Mouse (Mus musculus) heart, postnatal 0 days (tissue): Measurements from ENCODE around the gene Gm38431. TPM values are rescaled to one million over a fixed set of nuclear protein-coding genes. Genes with fewer than 3 reads are reported as not detected.

Source experiments
- ATAC-seq: fragments of 200-750 bp; cut with Nextera tagmentation; 2 replicates; pipeline ENCODE4 v1.8.0; 2017; ENCODE audit warnings: low read depth, moderate number of reproducible peaks, moderate library complexity; ENCODE audit not compliant: insufficient read depth
- DNase-seq: peaks from one replicate; pipeline ENCODE4 v3.0.0-alpha.2; 2016; ENCODE audit warnings: low spot score
- H3K27ac ChIP-seq: fragments of 300-500 bp; sonication (generic); 2 replicates; pipeline ENCODE4 v1.5.1; 2014; ENCODE audit warnings: low read depth, mild to moderate bottlenecking
- H3K27me3 ChIP-seq: fragments of 300-500 bp; sonication (generic); 2 replicates; pipeline ENCODE4 v1.6.1; 2014; ENCODE audit warnings: low read length, mixed read lengths; ENCODE audit not compliant: control insufficient read depth, insufficient read depth
- H3K36me3 ChIP-seq: fragments of 300-500 bp; sonication (generic); replicated peaks from 2 replicates; pipeline ENCODE4 v1.6.1; 2014; ENCODE audit warnings: low read length, mixed read lengths; ENCODE audit not compliant: control insufficient read depth, insufficient read depth
- H3K4me1 ChIP-seq: fragments of 300-500 bp; sonication (generic); 2 replicates; pipeline ENCODE4 v1.6.1; 2014; ENCODE audit warnings: antibody characterized with exemption; ENCODE audit not compliant: control insufficient read depth, insufficient read depth
- H3K4me2 ChIP-seq: fragments of 300-500 bp; sonication (generic); 2 replicates; pipeline ENCODE4 v1.6.1; 2014; ENCODE audit warnings: low read depth, mild to moderate bottlenecking, low read length, moderate library complexity
- H3K4me3 ChIP-seq: fragments of 300-500 bp; sonication (generic); 2 replicates; pipeline ENCODE4 v1.5.1; 2014; ENCODE audit warnings: low read depth, low read length
- H3K9ac ChIP-seq: fragments of 300-500 bp; sonication (generic); replicated peaks from 2 replicates; pipeline ENCODE4 v1.6.1; 2014; ENCODE audit warnings: low read depth, low read length, mixed read lengths
- H3K9me3 ChIP-seq: fragments of 300-500 bp; sonication (generic); replicated peaks from 2 replicates; pipeline ENCODE4 v1.6.1; 2016; ENCODE audit warnings: low read length; ENCODE audit not compliant: control insufficient read depth
- CTCF ChIP-seq: IDR thresholded peaks from 2 replicates; pipeline ENCODE4 v1.5.1; 2016; ENCODE audit warnings: antibody characterized with exemption, control low read depth, low read depth
- EP300 ChIP-seq: IDR thresholded peaks from 2 replicates; pipeline ENCODE4 v1.6.1; 2016; ENCODE audit warnings: antibody characterized with exemption, low read depth
- WGBS: fragments of 180-500 bp; shearing (Covaris S2); extraction: QIAGEN DNeasy Blood & Tissue Kit; methylation state at CpG from one replicate; pipeline ENCODE4 v1.1.7; 2014; 5-methylcytosine and 5-hydroxymethylcytosine counted together
- polyA plus RNA-seq: library from polyadenylated mRNA; unstranded; fragments of >200 nt; fragmentation: Nextera tagmentation; extraction: Ambion mirVana; gene quantifications from 2 replicates; pipeline ENCODE4 v1.2.1, GENCODE M21; 2015
- total RNA-seq: library from RNA; depleted of rRNA; stranded (reverse); fragments of >200 nt; gene quantifications from 2 replicates; pipeline ENCODE4 v1.2.3, GENCODE M21; 2014; ENCODE audit warnings: low replicate concordance

The Gm38431 gene
- total and polyA plus RNA-seq, 2 experiments from 2014 or later: 0.34 to 1.6 TPM

DNA sequence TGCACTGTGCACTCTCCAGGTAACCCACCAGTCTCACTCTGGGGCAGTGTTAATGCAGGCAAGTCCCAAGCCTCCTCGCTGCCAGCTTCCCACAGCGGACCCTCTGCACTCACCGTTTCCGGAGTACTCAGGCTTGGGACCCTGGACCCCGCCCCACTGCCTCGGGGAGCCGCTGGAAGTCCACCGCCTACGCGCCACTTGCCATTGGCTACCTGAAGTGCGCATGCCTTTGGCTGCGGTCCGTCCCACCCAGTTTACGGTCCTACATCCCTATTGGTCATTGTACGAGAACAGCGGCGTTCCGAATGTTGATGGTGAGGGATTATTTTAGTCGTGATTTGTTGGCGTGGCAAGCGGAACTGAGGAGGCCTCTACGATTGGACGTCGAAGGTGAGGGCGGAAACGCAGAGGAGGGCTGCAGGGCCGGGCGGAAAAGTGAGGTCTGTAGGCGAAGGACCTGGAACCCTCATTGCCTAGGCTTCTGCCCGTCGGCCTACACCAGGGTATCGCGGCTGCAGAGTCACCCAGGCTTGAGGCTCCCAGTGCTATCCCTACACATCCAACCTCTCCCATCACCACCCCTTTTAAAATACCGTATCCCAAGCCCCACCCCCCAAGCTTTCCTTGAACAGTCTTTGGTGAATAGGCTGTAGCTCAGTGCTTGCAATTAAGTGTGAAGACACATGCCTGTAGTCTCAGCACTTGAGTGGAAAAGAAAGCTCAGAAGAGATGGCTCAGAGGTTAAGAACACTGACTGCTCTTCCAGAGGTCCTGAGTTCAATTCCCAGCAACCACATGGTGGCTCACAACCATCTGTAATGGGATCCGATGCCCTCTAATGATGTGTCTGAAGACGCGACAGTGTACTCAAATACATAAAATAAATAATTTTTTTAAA is 39.5 kb upstream of the Gm38431 start, which contains the start of gene Tyk2:
Gene Tyk2, minus strand, starts transcription at position 185 of the 898 bp plus-strand sequence.
- Histone ChIP-seq H3K27ac (peak within 1 kb of the TSS; percentile 66), H3K4me1 (peaks cover 17% of the 10 kb centered on the region; the same call in 1 of the 2 replicates), H3K4me3 (peak within 1 kb of the TSS; percentile 80), H3K36me3 (peaks cover 16% of the 10 kb centered on the region), H3K9ac (peak within 1 kb of the TSS; percentile 56), H3K4me2 (peak within 1 kb of the TSS; percentile 74), H3K9me3 (no peaks in the 10 kb centered on the region), H3K27me3 (no peaks in the 10 kb centered on the region)
- no peak for TF ChIP-seq EP300
- no peak for TF ChIP-seq CTCF
- 6% methylated on average over 37 of the region's 37 CpGs for WGBS
- ATAC-seq (peak; percentile 91), DNase-seq (peak; percentile 95)

- Histone ChIP-seq H3K9ac (no peak overlapping the region), H3K27ac (peak overlapping the region; percentile 88), H3K4me3 (no peak overlapping the region), H3K4me2 (no peak overlapping the region), H3K9me3 (no peaks in the 10 kb centered on the region), H3K27me3 (no peaks in the 10 kb centered on the region), H3K4me1 (peaks cover 13% of the 10 kb centered on the region; the same call in 1 of the 2 replicates), H3K36me3 (peaks cover 46% of the 10 kb centered on the region)
- ATAC-seq (peak; percentile 83), DNase-seq (peak; percentile 93)
- TF ChIP-seq EP300 (no peak), CTCF (no peak)
- 17% methylated on average over 2 of the region's 2 CpGs for WGBS
Measured at GRCm38 (mm10) chr9:21126259-21126627, 34.4 kb upstream of the Gm38431 start.

DNA sequence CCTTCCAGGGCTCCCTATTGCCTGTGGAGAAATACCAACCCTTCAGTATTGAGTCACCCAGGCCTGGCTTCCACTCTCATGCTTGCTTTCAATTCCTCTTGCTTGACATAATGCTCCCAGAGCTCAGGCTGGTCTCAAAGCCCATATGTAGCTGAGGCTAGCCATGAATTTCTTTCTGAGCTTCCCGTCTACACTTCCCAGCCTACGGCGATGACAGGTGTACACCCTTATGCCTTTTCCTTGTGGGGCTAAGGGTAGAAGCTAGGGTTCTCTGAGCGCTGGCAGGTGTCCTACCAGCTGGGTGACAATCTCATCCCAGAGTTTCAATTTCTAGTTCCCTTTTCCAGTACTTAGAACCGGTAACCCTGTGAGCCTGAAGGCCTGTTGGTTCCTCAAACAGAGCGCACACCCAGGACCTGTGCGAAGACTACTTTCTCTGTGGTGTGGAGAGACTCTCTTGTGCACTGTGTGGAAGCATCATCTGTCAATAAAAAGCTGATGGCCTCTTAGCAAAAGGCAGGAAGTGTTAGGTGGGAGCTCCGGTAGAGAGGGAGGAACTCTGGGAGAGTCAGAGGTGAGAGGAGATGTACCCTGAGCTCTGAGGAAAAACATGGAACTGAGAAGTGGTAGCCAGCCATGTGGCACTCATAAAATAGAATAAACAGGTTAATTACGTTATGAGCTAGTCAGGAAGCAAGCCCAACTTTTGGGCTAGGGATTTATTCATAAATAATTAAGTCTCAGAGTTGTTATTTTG is 33.9 kb upstream of the Gm38431 start:
- no peaks in the 10 kb centered on the region for H3K27me3 ChIP-seq
- no peaks in the 10 kb centered on the region for H3K9me3 ChIP-seq
- no peak overlapping the region for H3K4me3 ChIP-seq
- DNase-seq (no peak), ATAC-seq (peak; percentile 13; the same call in 1 of the 2 replicates)
- H3K27ac ChIP-seq: peak overlapping the region; percentile 88
- H3K9ac ChIP-seq: no peak overlapping the region; the same call in 1 of the 2 replicates
- peaks cover 51% of the 10 kb centered on the region for H3K36me3 ChIP-seq
- 68% methylated on average over 9 of the region's 9 CpGs for WGBS
- peaks cover 13% of the 10 kb centered on the region; the same call in 1 of the 2 replicates for H3K4me1 ChIP-seq
- H3K4me2 ChIP-seq: no peak overlapping the region
- TF ChIP-seq CTCF (no peak), EP300 (no peak)

DNA sequence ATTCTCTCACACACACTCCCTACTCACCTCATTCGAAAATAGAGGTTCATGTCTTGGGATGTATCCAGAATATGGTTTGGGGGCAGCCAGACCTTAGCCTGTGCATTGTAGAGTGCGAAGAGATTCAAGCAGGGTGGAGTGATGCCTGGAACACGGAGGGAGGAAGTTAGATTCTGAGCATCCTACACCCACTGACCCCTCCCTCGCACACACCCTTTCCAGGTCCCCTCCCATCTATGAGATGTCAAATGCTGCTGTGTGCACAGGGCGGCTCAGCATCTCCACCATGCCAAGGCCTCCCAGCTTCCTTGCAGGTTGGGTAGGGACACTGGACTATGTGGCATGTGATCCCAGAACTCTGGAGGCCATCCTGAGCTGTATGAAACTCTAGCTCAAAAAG is 33.0 kb upstream of the Gm38431 start:
- Histone ChIP-seq H3K4me2 (no peak overlapping the region), H3K4me3 (no peak overlapping the region), H3K27ac (no peak overlapping the region), H3K9ac (no peak overlapping the region), H3K4me1 (peaks cover 13% of the 10 kb centered on the region; the same call in 1 of the 2 replicates), H3K27me3 (no peaks in the 10 kb centered on the region), H3K9me3 (no peaks in the 10 kb centered on the region), H3K36me3 (peaks cover 60% of the 10 kb centered on the region)
- 83% methylated on average over 5 of the region's 5 CpGs for WGBS
- no peak for TF ChIP-seq CTCF
- no peak for TF ChIP-seq EP300
- DNase-seq (no peak), ATAC-seq (no peak)

DNA sequence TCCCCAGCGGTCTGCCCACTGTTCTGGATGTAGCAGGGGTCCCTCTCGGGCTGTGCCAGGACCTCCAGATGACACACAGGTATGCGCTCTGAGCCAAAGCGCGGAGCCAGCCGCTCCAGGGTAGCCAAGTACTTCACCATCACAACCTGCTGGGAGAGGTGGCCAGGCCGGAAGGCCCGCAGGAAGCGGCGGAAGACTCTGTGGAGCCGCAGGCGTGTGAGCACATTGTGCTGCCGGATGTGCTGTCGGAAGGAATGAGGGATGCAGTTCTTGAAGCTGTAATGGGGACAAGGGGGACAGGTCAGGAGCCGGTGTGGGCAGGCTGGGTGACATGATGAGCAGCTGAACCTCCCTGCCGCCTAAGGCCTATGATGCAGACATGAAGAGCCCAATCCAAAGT is 29.7 kb upstream of the Gm38431 start:
- WGBS: 86% methylated on average over 16 of the region's 16 CpGs
- no peak overlapping the region for H3K27ac ChIP-seq
- no peak overlapping the region for H3K4me3 ChIP-seq
- H3K4me1 ChIP-seq: peaks cover 9% of the 10 kb centered on the region; the same call in 1 of the 2 replicates
- peaks cover 50% of the 10 kb centered on the region for H3K36me3 ChIP-seq
- no peak overlapping the region for H3K9ac ChIP-seq
- no peaks in the 10 kb centered on the region for H3K27me3 ChIP-seq
- ATAC-seq (no peak), DNase-seq (no peak)
- no peak for TF ChIP-seq EP300
- TF ChIP-seq CTCF: no peak
- H3K4me2 ChIP-seq: no peak overlapping the region
- no peaks in the 10 kb centered on the region for H3K9me3 ChIP-seq
